Mouse (Mus musculus) embryonic facial prominence, embryonic 13.5 days (tissue): ENCODE results near the gene Agap3. TPM values are rescaled to one million over a fixed set of nuclear protein-coding genes. Genes with fewer than 3 reads are reported as not detected.

ENCODE experiments used
- ATAC-seq: fragments of 200-750 bp; cut with Nextera tagmentation; 2 replicates; pipeline ENCODE4 v1.8.0; 2017; ENCODE audit warnings: low read depth; ENCODE audit not compliant: insufficient number of reproducible peaks, insufficient read depth, low FRiP score, low TSS enrichment
- H3K27ac ChIP-seq: fragments of 300-500 bp; sonication (generic); 2 replicates; pipeline ENCODE4 v1.5.1; 2015; ENCODE audit warnings: moderate library complexity, mild to moderate bottlenecking, inconsistent platforms
- H3K27me3 ChIP-seq: fragments of 300-500 bp; sonication (generic); 2 replicates; pipeline ENCODE4 v1.6.1; 2015; ENCODE audit warnings: mild to moderate bottlenecking, inconsistent platforms
- H3K36me3 ChIP-seq: fragments of 300-500 bp; sonication (generic); 2 replicates; pipeline ENCODE4 v1.6.1; 2015; ENCODE audit warnings: mild to moderate bottlenecking, inconsistent platforms
- H3K4me1 ChIP-seq: fragments of 300-500 bp; sonication (generic); 2 replicates; pipeline ENCODE4 v1.6.1; 2015; ENCODE audit warnings: inconsistent platforms
- H3K4me2 ChIP-seq: fragments of 300-500 bp; sonication (generic); 2 replicates; pipeline ENCODE4 v1.6.1; 2015; ENCODE audit warnings: moderate library complexity, mild to moderate bottlenecking, inconsistent platforms
- H3K4me3 ChIP-seq: fragments of 300-500 bp; sonication (generic); 2 replicates; pipeline ENCODE4 v1.5.1; 2015; ENCODE audit warnings: mild to moderate bottlenecking, inconsistent platforms
- H3K9ac ChIP-seq: fragments of 300-500 bp; sonication (generic); 2 replicates; pipeline ENCODE4 v1.6.1; 2015; ENCODE audit warnings: mild to moderate bottlenecking, inconsistent platforms
- H3K9me3 ChIP-seq: fragments of 300-500 bp; sonication (generic); 2 replicates; pipeline ENCODE4 v1.6.1; 2016; ENCODE audit warnings: inconsistent platforms
- WGBS: fragments of 180-500 bp; shearing (Covaris S2); methylation state at CpG from one replicate; pipeline ENCODE4 v1.1.7; 2015; ENCODE audit warnings: mixed read lengths; 5-methylcytosine and 5-hydroxymethylcytosine counted together
- polyA plus RNA-seq: library from polyadenylated mRNA; unstranded; fragments of >200 nt; fragmentation: Nextera tagmentation; extraction: Ambion mirVana; gene quantifications from 2 replicates; pipeline ENCODE4 v1.2.1, GENCODE M21; 2015

Agap3 gene
- polyA plus RNA-seq = 31.5 and 31.6 TPM in 2 replicates

DNA sequence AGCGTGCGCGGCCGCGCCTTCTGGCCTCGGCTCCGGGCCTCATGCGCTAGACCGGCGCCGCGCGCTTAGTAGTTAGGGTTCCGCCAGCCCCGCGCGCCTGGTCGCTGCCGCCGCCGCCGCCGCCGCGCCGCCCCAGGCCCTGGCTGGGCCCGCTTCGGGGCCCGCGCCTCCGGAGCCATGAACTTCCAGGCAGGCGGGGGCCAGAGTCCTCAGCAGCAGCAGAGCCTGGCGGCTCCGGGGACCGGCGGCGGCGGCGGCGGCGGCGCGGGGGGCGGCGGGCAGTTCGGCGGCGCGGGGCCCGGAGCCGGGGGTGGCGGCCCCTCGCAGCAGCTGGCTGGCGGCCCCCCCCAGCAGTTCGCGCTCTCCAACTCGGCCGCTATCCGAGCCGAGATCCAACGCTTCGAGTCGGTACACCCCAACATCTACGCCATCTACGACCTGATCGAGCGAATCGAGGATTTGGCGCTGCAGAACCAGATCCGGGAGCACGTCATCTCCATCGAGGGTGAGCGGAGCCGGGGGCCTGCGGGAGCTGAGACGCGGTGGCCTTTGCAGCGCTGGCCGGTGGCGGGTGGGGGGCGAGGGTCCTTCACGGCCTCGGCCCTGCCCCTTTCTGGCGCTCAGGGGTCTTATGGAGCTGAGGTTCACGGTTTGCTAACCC is at the start of gene Agap3:
Agap3 (plus strand) TSS at position 148 of the 661 bp plus-strand sequence.
- ATAC-seq = peak; percentile 39
- peaks cover 52% of the 10 kb centered on the region for H3K4me1 ChIP-seq
- peak within 1 kb of the TSS; percentile 94 for H3K9ac ChIP-seq
- peak within 1 kb of the TSS; percentile 92 for H3K27ac ChIP-seq
- 0 out of 2 replicates have a peak, but pooled peaks cover 4% of the 10 kb centered on the region for H3K27me3 ChIP-seq
- WGBS = under 1% methylated on average over 62 of the region's 85 CpGs
- H3K36me3 ChIP-seq = peaks cover 13% of the 10 kb centered on the region
- peak within 1 kb of the TSS; percentile 99 for H3K4me2 ChIP-seq
- H3K4me3 ChIP-seq = peak within 1 kb of the TSS; percentile 93
- H3K9me3 ChIP-seq = no peaks in the 10 kb centered on the region

DNA sequence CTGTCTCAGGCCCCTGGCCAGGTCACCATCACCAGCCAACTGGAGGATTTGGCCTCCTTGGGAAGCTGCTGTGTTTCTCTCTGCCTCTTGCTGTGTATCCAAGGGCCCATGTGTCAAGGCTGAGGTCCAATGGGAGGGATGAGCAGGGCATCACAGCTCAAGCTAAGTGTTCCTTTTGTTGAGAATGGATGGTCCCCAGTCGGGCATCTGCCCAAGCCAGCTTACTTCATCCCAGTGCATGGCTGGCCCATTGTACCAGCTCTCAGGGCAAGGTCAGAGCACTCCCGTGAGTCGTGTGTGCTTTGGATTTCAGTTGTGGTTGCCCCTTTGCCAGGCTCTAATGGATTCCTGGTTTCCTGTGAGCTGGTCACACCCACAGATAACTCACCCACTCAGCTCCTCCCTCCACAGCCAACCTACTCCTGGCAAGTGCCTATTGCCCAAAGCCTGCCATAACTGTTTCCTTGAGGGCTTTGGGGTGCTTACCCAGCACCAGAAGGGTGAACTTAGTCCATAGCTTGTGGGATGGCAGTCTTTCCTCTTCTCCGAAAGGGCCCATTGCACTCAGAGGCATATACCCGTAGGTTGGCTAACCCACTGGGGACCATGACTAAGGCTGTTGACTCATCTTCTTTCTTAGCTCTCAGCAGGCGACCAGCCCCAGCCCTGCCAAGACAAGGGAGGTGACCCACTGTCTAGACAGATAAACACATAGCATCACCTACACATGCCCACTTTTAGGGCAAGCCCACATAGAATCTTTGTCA is 47.2 kb upstream of the Agap3 start:
- Histone ChIP-seq H3K4me1 (no peaks in the 10 kb centered on the region), H3K27ac (no peak overlapping the region), H3K9me3 (no peaks in the 10 kb centered on the region), H3K9ac (no peak overlapping the region), H3K36me3 (peaks cover 77% of the 10 kb centered on the region), H3K4me3 (no peak overlapping the region), H3K27me3 (no peaks in the 10 kb centered on the region), H3K4me2 (no peak overlapping the region)
- 80% methylated on average over 6 of the region's 6 CpGs for WGBS
- no peak for ATAC-seq

DNA sequence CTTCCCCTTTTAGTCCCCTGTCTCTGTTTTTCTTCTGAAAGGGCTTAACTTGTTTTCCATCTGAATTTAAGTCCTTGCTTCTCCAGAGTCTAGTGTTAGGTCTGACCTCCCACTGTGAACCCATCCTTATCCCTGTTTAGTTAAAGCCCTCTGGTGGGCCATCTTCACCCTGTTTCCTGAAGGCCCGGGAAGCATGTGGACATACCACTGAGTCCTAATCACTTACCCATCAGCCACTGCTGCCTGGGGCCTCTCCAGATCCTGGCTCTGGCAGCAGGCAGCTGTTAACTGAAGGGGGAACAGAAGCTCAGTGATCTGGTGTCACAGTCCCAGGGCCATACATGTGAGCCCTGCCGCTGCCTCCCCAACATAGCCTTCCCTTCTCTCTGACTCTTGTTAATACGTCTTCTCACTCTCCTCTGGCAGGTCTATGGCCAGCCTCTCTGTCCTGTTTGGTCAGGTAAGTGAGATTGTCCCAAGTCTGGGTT is 46.5 kb upstream of the Agap3 start:
- H3K4me3 ChIP-seq = no peak overlapping the region
- peaks cover 71% of the 10 kb centered on the region for H3K36me3 ChIP-seq
- no peak overlapping the region for H3K4me2 ChIP-seq
- H3K27me3 ChIP-seq = no peaks in the 10 kb centered on the region
- no peak overlapping the region for H3K9ac ChIP-seq
- no peaks in the 10 kb centered on the region for H3K9me3 ChIP-seq
- ATAC-seq = no peak
- 75% methylated on average over 3 of the region's 3 CpGs for WGBS
- no peaks in the 10 kb centered on the region for H3K4me1 ChIP-seq
- H3K27ac ChIP-seq = no peak overlapping the region

DNA sequence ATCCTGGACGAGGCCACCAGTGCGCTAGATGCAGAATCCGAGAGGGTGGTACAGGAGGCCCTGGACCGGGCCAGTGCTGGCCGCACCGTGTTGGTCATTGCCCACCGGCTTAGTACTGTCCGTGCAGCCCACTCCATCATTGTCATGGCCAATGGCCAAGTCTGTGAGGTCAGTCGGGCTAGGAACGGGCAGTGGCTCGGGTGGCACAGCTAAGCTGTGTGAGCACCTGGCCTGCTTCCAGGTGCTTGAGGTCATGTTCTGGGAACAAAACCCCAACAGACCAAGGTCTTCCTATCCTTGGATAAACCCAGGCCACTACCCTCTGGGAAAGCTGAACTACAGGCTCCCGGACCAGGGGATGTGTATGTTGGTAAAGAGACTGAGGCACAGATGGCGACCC is 43.3 kb upstream of the Agap3 start:
- Histone ChIP-seq H3K9me3 (no peaks in the 10 kb centered on the region), H3K4me1 (peaks cover 12% of the 10 kb centered on the region), H3K9ac (no peak overlapping the region), H3K36me3 (peaks cover 48% of the 10 kb centered on the region), H3K4me3 (no peak overlapping the region), H3K4me2 (no peak overlapping the region), H3K27ac (no peak overlapping the region), H3K27me3 (no peaks in the 10 kb centered on the region)
- WGBS = 93% methylated on average over 13 of the region's 13 CpGs
- no peak for ATAC-seq

DNA sequence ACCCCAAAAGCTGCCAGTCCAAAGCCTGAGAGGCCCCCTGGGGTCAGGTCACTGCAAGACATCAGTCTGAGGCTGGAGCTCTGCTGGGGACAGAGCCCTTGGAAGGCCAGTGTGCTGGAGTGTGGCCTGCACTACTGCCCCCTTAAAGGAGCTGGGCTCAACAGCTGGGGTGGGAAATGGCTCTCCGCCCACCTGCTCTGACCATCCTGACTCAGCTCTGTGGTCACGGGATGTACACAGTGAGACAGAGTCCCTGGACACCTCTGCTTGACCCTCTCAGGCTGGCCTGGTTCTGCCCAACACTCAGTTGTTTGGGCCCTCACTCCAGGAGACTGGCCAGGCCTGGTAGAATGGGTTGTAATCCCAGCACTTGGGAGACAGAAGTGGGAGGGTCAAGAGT is 42.5 kb upstream of the Agap3 start:
- no peak overlapping the region for H3K4me3 ChIP-seq
- H3K36me3 ChIP-seq = peaks cover 41% of the 10 kb centered on the region
- no peak overlapping the region for H3K27ac ChIP-seq
- WGBS = 77% methylated on average over 2 of the region's 2 CpGs
- H3K4me1 ChIP-seq = peaks cover 20% of the 10 kb centered on the region
- no peak overlapping the region for H3K4me2 ChIP-seq
- H3K27me3 ChIP-seq = no peaks in the 10 kb centered on the region
- no peaks in the 10 kb centered on the region for H3K9me3 ChIP-seq
- no peak for ATAC-seq
- no peak overlapping the region for H3K9ac ChIP-seq

DNA sequence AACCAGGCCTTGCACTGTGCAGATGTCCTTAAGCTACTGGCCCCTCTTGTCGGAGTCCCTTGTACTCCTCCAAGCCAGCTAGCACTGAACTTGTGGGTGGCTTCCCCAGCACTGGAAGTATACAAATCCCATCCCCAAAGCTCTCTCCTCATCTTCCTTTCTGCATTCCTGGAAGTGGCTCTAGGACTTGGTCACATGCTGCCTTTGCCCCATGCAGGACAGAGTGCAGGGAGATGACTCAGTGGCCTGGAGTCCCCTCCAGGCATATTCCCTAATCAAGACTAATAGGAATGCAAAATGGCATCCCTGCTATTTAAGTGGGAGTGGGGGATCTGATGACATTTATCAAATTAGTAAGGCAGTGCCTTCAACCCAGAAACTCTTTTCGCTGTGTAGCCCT is 39.9 kb upstream of the Agap3 start:
- Histone ChIP-seq H3K27me3 (no peaks in the 10 kb centered on the region), H3K9me3 (no peaks in the 10 kb centered on the region), H3K27ac (no peak overlapping the region), H3K9ac (no peak overlapping the region), H3K4me3 (no peak overlapping the region), H3K4me1 (peaks cover 33% of the 10 kb centered on the region), H3K36me3 (peaks cover 18% of the 10 kb centered on the region), H3K4me2 (no peak overlapping the region)
- ATAC-seq = no peak
- 89% methylated on average over 2 of the region's 2 CpGs for WGBS

DNA sequence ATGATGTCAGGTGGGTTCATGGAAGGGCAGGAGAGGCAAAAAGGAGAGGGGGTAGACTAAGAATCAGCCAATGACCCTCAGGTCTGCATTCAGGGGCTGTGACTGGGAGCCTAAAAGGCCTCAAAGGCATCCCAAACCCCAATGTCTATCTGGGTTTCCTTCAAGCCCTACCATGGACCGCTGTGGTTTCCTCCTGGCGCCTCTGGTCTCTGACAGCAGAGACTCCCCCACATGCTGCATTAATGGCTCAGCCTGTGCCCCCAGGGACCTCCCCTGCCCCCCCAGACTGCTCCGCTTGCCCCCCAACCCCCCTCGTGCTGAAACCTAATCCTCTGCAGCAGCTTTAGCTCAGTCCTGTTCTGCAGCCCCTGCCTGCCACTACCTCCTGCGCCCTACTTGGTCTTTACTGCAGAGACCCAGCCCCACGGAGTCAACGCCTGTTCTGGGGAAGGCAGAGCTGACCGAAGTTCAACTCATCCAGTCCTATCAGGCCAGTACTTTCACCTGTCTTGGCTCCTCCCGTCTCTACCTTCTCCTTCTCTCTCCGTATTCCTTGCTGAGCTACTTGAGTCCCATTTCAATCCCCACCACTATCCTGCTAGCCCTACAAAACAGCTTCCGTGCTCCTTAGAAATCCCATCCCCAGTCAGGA is 38.8 kb upstream of the Agap3 start, which contains the start of gene Asic3:
Asic3 (plus strand) TSS at position 351 of the 652 bp plus-strand sequence.
- Histone ChIP-seq H3K27me3 (no peaks in the 10 kb centered on the region), H3K27ac (peak within 1 kb of the TSS; percentile 63), H3K9ac (peak within 1 kb of the TSS; percentile 40; the same call in 1 of the 2 replicates), H3K4me2 (peak within 1 kb of the TSS; percentile 39), H3K36me3 (peaks cover 16% of the 10 kb centered on the region), H3K9me3 (no peaks in the 10 kb centered on the region), H3K4me1 (peaks cover 33% of the 10 kb centered on the region), H3K4me3 (no peak within 1 kb of the TSS)
- ATAC-seq = no peak
- 25% methylated on average over 11 of the region's 11 CpGs for WGBS

DNA sequence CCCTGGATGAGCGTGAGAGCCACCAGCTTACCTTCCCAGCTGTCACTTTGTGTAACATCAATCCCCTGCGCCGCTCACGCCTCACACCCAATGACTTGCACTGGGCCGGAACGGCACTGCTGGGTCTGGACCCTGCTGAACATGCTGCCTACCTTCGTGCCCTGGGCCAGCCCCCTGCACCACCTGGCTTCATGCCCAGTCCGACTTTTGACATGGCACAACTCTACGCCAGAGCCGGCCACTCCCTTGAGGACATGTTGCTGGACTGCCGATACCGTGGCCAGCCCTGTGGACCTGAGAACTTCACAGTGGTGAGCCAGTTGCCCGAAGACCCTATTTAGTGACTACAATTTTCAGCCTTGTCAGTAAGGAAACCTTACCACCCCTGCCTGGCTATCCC is 38.0 kb upstream of the Agap3 start:
- no peak overlapping the region for H3K9ac ChIP-seq
- H3K4me3 ChIP-seq = no peak overlapping the region
- H3K4me2 ChIP-seq = peak overlapping the region; percentile 39
- H3K9me3 ChIP-seq = no peaks in the 10 kb centered on the region
- 86% methylated on average over 13 of the region's 13 CpGs for WGBS
- peaks cover 33% of the 10 kb centered on the region for H3K4me1 ChIP-seq
- H3K27ac ChIP-seq = peak overlapping the region; percentile 63
- H3K36me3 ChIP-seq = peaks cover 17% of the 10 kb centered on the region
- no peaks in the 10 kb centered on the region for H3K27me3 ChIP-seq
- ATAC-seq = no peak

DNA sequence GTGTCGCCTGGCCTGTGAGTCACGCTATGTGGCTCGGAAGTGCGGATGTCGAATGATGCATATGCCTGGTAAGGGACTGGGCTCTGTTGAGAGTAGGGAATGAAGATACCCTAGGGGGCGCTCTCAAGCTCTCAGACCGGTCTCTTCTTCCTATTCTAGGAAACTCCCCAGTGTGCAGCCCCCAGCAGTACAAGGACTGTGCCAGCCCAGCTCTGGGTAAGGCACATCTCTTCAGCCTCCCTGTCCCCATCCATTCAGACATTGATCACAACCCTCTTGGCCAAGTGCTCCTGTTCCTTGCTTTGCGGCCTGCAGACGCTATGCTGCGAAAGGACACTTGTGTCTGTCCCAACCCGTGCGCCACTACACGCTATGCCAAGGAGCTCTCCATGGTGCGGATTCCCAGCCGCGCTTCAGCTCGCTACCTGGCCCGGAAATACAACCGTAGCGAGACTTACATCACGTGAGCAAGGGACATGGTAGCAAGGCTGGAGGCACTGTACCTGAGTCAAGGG is 35.7 kb upstream of the Agap3 start:
- H3K27me3 ChIP-seq = no peaks in the 10 kb centered on the region
- no peak overlapping the region for H3K9ac ChIP-seq
- peak overlapping the region; percentile 28 for H3K4me2 ChIP-seq
- 0 out of 2 replicates have a peak, but pooled peaks have one; percentile 2 for ATAC-seq
- peaks cover 37% of the 10 kb centered on the region for H3K4me1 ChIP-seq
- H3K9me3 ChIP-seq = no peaks in the 10 kb centered on the region
- WGBS = 2% methylated on average over 21 of the region's 21 CpGs
- H3K4me3 ChIP-seq = no peak overlapping the region
- H3K27ac ChIP-seq = no peak overlapping the region
- peaks cover 36% of the 10 kb centered on the region for H3K36me3 ChIP-seq

DNA sequence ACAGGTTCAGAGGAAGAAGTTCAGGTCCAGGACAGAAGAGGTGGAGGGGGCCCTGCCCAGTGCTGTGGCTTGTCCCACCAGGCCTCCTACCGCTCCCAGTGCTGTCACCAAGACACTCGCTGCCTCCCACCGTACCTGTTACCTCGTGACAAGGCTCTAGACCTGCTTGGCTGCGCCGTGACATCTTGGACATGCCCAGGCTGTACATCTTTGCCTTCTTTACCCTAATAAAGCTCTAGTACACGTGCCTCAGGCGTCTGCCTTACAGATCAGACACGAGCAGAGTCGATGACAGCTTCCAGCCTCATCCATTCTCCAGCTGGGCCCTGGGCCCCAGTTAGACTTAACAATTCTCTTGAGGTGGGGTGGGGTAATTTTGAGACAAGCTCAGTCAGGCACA is 34.4 kb upstream of the Agap3 start:
- no peak overlapping the region for H3K9ac ChIP-seq
- H3K4me3 ChIP-seq = no peak overlapping the region
- H3K4me1 ChIP-seq = peaks cover 42% of the 10 kb centered on the region
- no peak overlapping the region for H3K27ac ChIP-seq
- H3K9me3 ChIP-seq = no peaks in the 10 kb centered on the region
- 82% methylated on average over 10 of the region's 10 CpGs for WGBS
- ATAC-seq = no peak
- H3K36me3 ChIP-seq = peaks cover 43% of the 10 kb centered on the region
- no peaks in the 10 kb centered on the region for H3K27me3 ChIP-seq
- H3K4me2 ChIP-seq = no peak overlapping the region

DNA sequence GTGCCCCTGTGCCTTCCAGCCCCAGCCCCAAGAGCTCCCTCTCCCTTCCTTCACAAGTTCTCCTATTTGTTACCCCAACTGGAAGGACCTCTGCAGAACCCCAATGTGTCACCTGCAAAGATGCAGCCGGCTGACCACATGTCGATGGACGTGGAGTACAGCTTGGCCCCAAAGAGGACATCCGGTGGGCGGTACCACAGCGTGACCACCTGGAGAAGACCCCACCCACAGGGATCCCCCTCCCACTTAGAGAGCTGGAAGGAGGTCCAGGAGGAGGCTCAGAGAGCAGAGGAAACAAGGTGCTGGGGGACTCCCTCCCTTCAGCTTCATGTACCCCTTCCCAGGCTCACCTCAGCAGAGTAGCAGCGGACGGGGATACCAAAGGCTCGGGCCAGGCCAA is 31.6 kb upstream of the Agap3 start:
- no peak overlapping the region for H3K9ac ChIP-seq
- H3K4me2 ChIP-seq = no peak overlapping the region
- H3K9me3 ChIP-seq = no peaks in the 10 kb centered on the region
- 86% methylated on average over 9 of the region's 9 CpGs for WGBS
- H3K4me3 ChIP-seq = no peak overlapping the region
- H3K4me1 ChIP-seq = peaks cover 36% of the 10 kb centered on the region
- no peaks in the 10 kb centered on the region for H3K27me3 ChIP-seq
- no peak overlapping the region for H3K27ac ChIP-seq
- no peak for ATAC-seq
- H3K36me3 ChIP-seq = peaks cover 43% of the 10 kb centered on the region
